12 mouse cellular contexts compared by ENCODE assay signal in genomic region chr16:76685562-76685961, GRCm38 (mm10).
A peak's percentile ranks its signal among the peaks of the same experiment; 100 is the strongest.
DNase-seq lines count a peak whose midpoint lies in the region; ATAC-seq and TF ChIP-seq lines count a peak whose summit lies in the region.
"Had no signal": no experiment of that assay in that cellular context is flagged by ENCODE, and none has a peak within 500 bp of the region (broad histone marks: within the 10 kb centered on the region; RNA-seq: fewer than 3 reads in every experiment).

No protein-coding gene starts in this region.

- H3K9ac ChIP-seq in lung, embryonic 14.5 days, result no peak overlapping the region
- H3K9ac ChIP-seq in embryonic facial prominence, embryonic 13.5 days, result no peak overlapping the region
- H3K9ac ChIP-seq in stomach, embryonic 16.5 days (ENCODE audit: low read length), result no peak overlapping the region
- H3K9ac ChIP-seq: limb, embryonic 13.5 days had no signal

- H3K4me3 ChIP-seq in lung, embryonic 14.5 days (ENCODE audit: low read depth, low read length), result no peak overlapping the region
- H3K4me3 ChIP-seq in embryonic facial prominence, embryonic 13.5 days, result no peak overlapping the region
- H3K4me3 ChIP-seq in midbrain, embryonic 10.5 days, result no peak overlapping the region
- no peak overlapping the region for H3K4me3 ChIP-seq in stomach, embryonic 16.5 days (replicated peaks; ENCODE audit: low read length)
- H3K4me3 ChIP-seq: limb, embryonic 13.5 days had no signal

- no peak for ATAC-seq in lung, embryonic 14.5 days (ENCODE audit: insufficient read depth)
- ATAC-seq in embryonic facial prominence, embryonic 13.5 days (ENCODE audit: insufficient number of reproducible peaks, insufficient read depth, low FRiP score, low TSS enrichment, low read depth), result 0 out of 2 replicates have a peak, but pooled peaks have one; percentile 48
- no peak for ATAC-seq in stomach, embryonic 16.5 days (ENCODE audit: insufficient read depth, low FRiP score)
- ATAC-seq in granulocyte monocyte progenitor cell, adult 5-6 weeks (replicated peaks; ENCODE audit: poor library complexity, severe bottlenecking), result no peak

- H3K27ac ChIP-seq in lung, embryonic 14.5 days (ENCODE audit: low read depth), result no peak overlapping the region
- no peak overlapping the region for H3K27ac ChIP-seq in embryonic facial prominence, embryonic 13.5 days
- no peak overlapping the region for H3K27ac ChIP-seq in midbrain, embryonic 10.5 days (replicated peaks)
- H3K27ac ChIP-seq in stomach, embryonic 16.5 days (ENCODE audit: low read length), result 0 out of 2 replicates have a peak overlapping the region, but pooled peaks have one; percentile 29
- H3K27ac ChIP-seq: limb, embryonic 13.5 days had no signal

- no peak for TF ChIP-seq CTCF in lung, embryonic 14.5 days (IDR thresholded peaks at IDR 0.05; ENCODE audit: low read depth)

- peak; percentile 6 for DNase-seq in lung, embryonic 14.5 days
- no peak for DNase-seq in lung, postnatal 10 days
- peak; percentile 22 for DNase-seq in midbrain, embryonic 10.5 days (ENCODE audit: low spot score)
- no peak for DNase-seq in testis, postnatal 10 days (ENCODE audit: low spot score)
- DNase-seq in spleen, postnatal 4 days (ENCODE audit: low spot score in 2 of 2), result no peak
- DNase-seq: cerebellum, adult 9-10 months; kidney, adult 8-10 months; lung, adult 2 months had no signal

- H3K4me1 ChIP-seq in lung, embryonic 14.5 days (ENCODE audit: insufficient read depth), result no peaks in the 10 kb centered on the region
- H3K4me1 ChIP-seq in embryonic facial prominence, embryonic 13.5 days, result peaks cover 18% of the 10 kb centered on the region; the same call in 1 of the 2 replicates
- peaks cover 10% of the 10 kb centered on the region for H3K4me1 ChIP-seq in midbrain, embryonic 10.5 days
- H3K4me1 ChIP-seq in stomach, embryonic 16.5 days (ENCODE audit: control insufficient read depth, insufficient read depth, low read length), result no peaks in the 10 kb centered on the region
- H3K4me1 ChIP-seq: limb, embryonic 13.5 days had no signal

- H3K27me3 ChIP-seq in lung, embryonic 14.5 days (ENCODE audit: insufficient read depth, low read length), result no peaks in the 10 kb centered on the region
- H3K27me3 ChIP-seq in embryonic facial prominence, embryonic 13.5 days, result no peaks in the 10 kb centered on the region
- no peaks in the 10 kb centered on the region for H3K27me3 ChIP-seq in midbrain, embryonic 10.5 days (ENCODE audit: low read depth, poor library complexity, severe bottlenecking)
- no peaks in the 10 kb centered on the region for H3K27me3 ChIP-seq in stomach, embryonic 16.5 days (ENCODE audit: control insufficient read depth, insufficient read depth, low read length)
- H3K27me3 ChIP-seq: limb, embryonic 13.5 days had no signal

- H3K4me2 ChIP-seq in lung, embryonic 14.5 days, result no peak overlapping the region
- H3K4me2 ChIP-seq in embryonic facial prominence, embryonic 13.5 days, result peak overlapping the region; percentile 32
- H3K4me2 ChIP-seq in stomach, embryonic 16.5 days (ENCODE audit: low read depth, low read length), result no peak overlapping the region
- H3K4me2 ChIP-seq: limb, embryonic 13.5 days had no signal

- no peaks in the 10 kb centered on the region for H3K9me3 ChIP-seq in lung, embryonic 14.5 days (ENCODE audit: low read depth, low read length)
- no peaks in the 10 kb centered on the region for H3K9me3 ChIP-seq in embryonic facial prominence, embryonic 13.5 days
- no peaks in the 10 kb centered on the region for H3K9me3 ChIP-seq in midbrain, embryonic 10.5 days (replicated peaks)
- no peaks in the 10 kb centered on the region for H3K9me3 ChIP-seq in stomach, embryonic 16.5 days (replicated peaks; ENCODE audit: control insufficient read depth, low read length)
- H3K9me3 ChIP-seq: limb, embryonic 13.5 days had no signal

- 58% methylated on average over 8 of the region's 8 CpGs for WGBS in lung, embryonic 14.5 days
- 17% methylated on average over 8 of the region's 8 CpGs for WGBS in embryonic facial prominence, embryonic 13.5 days
- WGBS in midbrain, embryonic 10.5 days, result 45% methylated on average over 8 of the region's 8 CpGs
- WGBS in stomach, embryonic 16.5 days, result 46% methylated on average over 8 of the region's 8 CpGs

- H3K36me3 ChIP-seq in lung, embryonic 14.5 days (ENCODE audit: insufficient read depth), result no peaks in the 10 kb centered on the region
- no peaks in the 10 kb centered on the region for H3K36me3 ChIP-seq in embryonic facial prominence, embryonic 13.5 days
- no peaks in the 10 kb centered on the region for H3K36me3 ChIP-seq in midbrain, embryonic 10.5 days
- no peaks in the 10 kb centered on the region for H3K36me3 ChIP-seq in stomach, embryonic 16.5 days (ENCODE audit: control insufficient read depth, insufficient read depth, low read length)
- H3K36me3 ChIP-seq: limb, embryonic 13.5 days had no signal

Comparison
In these comparisons a context has a peak if more than half of its experiments do, and no peak if none do; other contexts are left out.
1. DNase-seq: peak in lung, embryonic 14.5 days (single experiment) and midbrain, embryonic 10.5 days (single experiment); none in lung, postnatal 10 days (single experiment), testis, postnatal 10 days (single experiment) and spleen, postnatal 4 days (0 of 2).